Mouse (Mus musculus): ENCODE results near the gene Pik3r5.

Gene Pik3r5

GRCm38 (mm10) chr11:68431699-68432360 lies at the start of gene Pik3r5:
Gene Pik3r5 (plus strand): TSS chr11:68432121.
- DNase-seq (ENCODE audit: low read depth in 2 of 2, low spot score in 2 of 2), result peak; percentile 91

GRCm38 (mm10) chr11:68383519-68383918 lies 48.4 kb upstream of the Pik3r5 start:
- no peak for DNase-seq (ENCODE audit: low read depth in 2 of 2, low spot score in 2 of 2)

GRCm38 (mm10) chr11:68384131-68384530 lies 47.8 kb upstream of the Pik3r5 start:
- DNase-seq (ENCODE audit: low read depth in 2 of 2, low spot score in 2 of 2), result no peak

- no peak for DNase-seq (ENCODE audit: low read depth in 2 of 2, low spot score in 2 of 2)
Observed at GRCm38 (mm10) chr11:68384592-68385020, 47.3 kb upstream of the Pik3r5 start.

GRCm38 (mm10) chr11:68385021-68385821 lies 46.7 kb upstream of the Pik3r5 start:
- no peak for DNase-seq (ENCODE audit: low read depth in 2 of 2, low spot score in 2 of 2)

- DNase-seq (ENCODE audit: low read depth in 2 of 2, low spot score in 2 of 2), result no peak
Observed at GRCm38 (mm10) chr11:68385921-68386588, 45.9 kb upstream of the Pik3r5 start.

GRCm38 (mm10) chr11:68386589-68387440 lies 45.1 kb upstream of the Pik3r5 start:
- no peak for DNase-seq (ENCODE audit: low read depth in 2 of 2, low spot score in 2 of 2)

- no peak for DNase-seq (ENCODE audit: low read depth in 2 of 2, low spot score in 2 of 2)
Observed at GRCm38 (mm10) chr11:68387441-68387760, 44.5 kb upstream of the Pik3r5 start.

GRCm38 (mm10) chr11:68387971-68388654 lies 43.8 kb upstream of the Pik3r5 start:
- no peak for DNase-seq (ENCODE audit: low read depth in 2 of 2, low spot score in 2 of 2)

- no peak for DNase-seq (ENCODE audit: low read depth in 2 of 2, low spot score in 2 of 2)
Observed at GRCm38 (mm10) chr11:68388655-68389015, 43.3 kb upstream of the Pik3r5 start.

GRCm38 (mm10) chr11:68389621-68390020 lies 42.3 kb upstream of the Pik3r5 start:
- DNase-seq (ENCODE audit: low read depth in 2 of 2, low spot score in 2 of 2), result no peak

- no peak for DNase-seq (ENCODE audit: low read depth in 2 of 2, low spot score in 2 of 2)
Observed at GRCm38 (mm10) chr11:68390381-68391287, 41.3 kb upstream of the Pik3r5 start.

GRCm38 (mm10) chr11:68393897-68394490 lies 37.9 kb upstream of the Pik3r5 start:
- no peak for DNase-seq (ENCODE audit: low read depth in 2 of 2, low spot score in 2 of 2)

GRCm38 (mm10) chr11:68394749-68395148 lies 37.2 kb upstream of the Pik3r5 start:
- DNase-seq (ENCODE audit: low read depth in 2 of 2, low spot score in 2 of 2), result no peak

- DNase-seq (ENCODE audit: low read depth in 2 of 2, low spot score in 2 of 2), result no peak
Observed at GRCm38 (mm10) chr11:68395546-68395945, 36.4 kb upstream of the Pik3r5 start.

- no peak for DNase-seq (ENCODE audit: low read depth in 2 of 2, low spot score in 2 of 2)
Observed at GRCm38 (mm10) chr11:68398891-68399547, 32.9 kb upstream of the Pik3r5 start.

- DNase-seq (ENCODE audit: low read depth in 2 of 2, low spot score in 2 of 2), result no peak
Observed at GRCm38 (mm10) chr11:68399548-68400020, 32.3 kb upstream of the Pik3r5 start.

- DNase-seq (ENCODE audit: low read depth in 2 of 2, low spot score in 2 of 2), result no peak
Observed at GRCm38 (mm10) chr11:68400021-68400671, 31.8 kb upstream of the Pik3r5 start.

All from CD8-positive naive resting alpha-beta T cell, adult 2 months (primary cell).